Mouse (Mus musculus): ENCODE results near the gene Gpc6.

The Gpc6 gene

DNA sequence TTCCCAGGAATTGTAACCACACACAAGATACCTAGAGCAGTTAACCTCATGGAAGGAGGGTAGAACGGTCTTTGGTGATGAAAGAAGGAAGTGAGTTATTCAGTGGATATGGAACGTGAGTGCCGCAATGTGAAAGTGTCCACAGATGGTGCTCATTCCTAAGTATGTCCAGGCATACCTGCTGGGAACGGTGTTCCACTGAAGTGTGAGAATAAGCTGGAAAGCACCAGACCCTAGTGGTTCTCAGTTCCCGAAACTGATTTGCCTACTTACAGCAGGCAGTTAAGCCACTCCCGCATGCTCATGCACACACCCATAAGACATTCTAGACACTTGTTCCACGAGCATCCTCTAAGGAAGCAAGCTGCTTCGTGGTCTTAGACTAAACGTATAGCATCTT is 890.9 kb downstream of the Gpc6 start:
- DNase-seq: no peak

DNA sequence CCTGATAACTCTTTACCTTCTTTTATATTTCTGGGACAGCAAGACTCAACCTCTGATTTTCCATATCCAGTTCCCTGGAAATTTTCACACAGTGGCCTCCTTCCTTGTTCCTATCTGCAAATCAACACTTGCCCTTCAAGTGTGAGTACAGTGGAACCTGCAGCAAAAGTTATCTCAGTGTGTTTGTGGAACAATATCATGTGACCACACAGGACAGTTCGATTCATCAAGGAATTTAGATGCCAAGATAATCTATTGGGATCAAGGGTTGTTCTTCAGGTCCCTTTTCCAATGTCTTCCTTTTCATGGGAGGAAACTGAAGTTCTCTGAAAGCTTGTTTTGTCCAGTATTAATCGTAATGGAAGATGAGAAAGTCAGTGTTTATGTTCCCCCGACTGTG is 891.6 kb downstream of the Gpc6 start:
- no peak for DNase-seq

DNA sequence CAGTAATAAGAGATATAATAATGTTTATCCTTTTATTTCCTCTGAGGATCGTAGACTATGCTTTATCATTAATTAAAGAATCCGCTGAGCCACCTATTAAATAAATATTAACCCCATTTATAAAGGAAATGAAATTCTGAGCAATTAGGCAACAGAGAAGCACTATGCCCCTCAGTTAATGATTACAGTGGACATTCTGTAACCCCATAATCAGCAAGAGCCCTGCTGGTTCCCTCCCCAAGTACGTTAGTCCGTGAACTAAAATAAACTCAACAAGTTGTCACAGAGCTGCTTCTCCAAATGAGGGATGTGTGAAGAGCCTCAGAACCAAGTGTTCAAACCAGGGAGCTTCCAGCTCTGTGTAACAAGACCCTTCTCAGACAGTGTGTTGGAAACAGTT is 892.1 kb downstream of the Gpc6 start:
- peak; percentile 21 to 48 for DNase-seq

- no peak for DNase-seq
Measured at GRCm38 (mm10) chr14:117824491-117824890, 899.4 kb downstream of the Gpc6 start.

- no peak for DNase-seq
Measured at GRCm38 (mm10) chr14:117826294-117827046, 901.4 kb downstream of the Gpc6 start.

DNA sequence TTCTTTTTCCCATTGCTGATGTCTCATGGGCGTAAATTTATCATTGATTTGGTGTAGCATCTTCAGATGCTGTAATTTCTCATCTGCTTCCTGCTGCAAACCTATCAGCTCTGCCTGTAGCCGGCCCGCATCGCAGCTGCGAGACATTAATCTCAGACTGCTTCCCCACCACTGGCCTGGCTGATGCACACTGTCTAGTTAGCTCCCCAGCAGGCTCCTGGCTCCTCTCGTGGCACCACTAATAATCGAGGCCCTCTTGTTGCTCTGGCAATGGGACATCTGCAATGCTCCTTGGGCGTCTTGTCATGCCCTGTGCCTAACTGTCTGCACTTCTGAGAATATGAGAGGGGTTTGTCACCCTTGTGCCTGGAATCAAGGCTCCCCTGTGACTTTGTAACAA is 906.2 kb downstream of the Gpc6 start:
- no peak for DNase-seq

GRCm38 (mm10) chr14:117831731-117832130 is 906.6 kb downstream of the Gpc6 start:
- peak; percentile 12 to 51 for DNase-seq

DNA sequence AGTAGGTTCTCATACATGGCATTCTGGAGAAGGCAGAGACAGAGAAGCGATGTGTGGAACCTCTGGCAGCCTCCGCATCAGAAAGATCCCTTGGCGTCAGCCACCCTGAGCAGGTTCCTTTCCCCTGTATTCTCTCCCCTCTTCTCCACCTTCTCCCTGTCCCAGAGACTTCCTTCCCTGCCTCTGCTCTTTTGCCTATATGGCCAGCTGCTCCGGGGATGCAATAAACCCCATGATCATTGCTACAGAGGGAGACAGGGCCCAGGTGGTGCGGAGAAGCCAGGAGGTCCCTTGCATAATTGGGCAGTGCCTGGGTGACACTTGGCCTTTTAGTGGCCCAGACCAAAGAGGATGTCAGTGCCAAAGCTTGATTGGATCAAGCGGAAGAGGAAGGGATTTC is 910.4 kb downstream of the Gpc6 start:
- DNase-seq: no peak

- no peak for DNase-seq
Measured at GRCm38 (mm10) chr14:117837021-117837420, 911.9 kb downstream of the Gpc6 start.

GRCm38 (mm10) chr14:117837715-117838114 is 912.6 kb downstream of the Gpc6 start:
- DNase-seq: no peak

DNA sequence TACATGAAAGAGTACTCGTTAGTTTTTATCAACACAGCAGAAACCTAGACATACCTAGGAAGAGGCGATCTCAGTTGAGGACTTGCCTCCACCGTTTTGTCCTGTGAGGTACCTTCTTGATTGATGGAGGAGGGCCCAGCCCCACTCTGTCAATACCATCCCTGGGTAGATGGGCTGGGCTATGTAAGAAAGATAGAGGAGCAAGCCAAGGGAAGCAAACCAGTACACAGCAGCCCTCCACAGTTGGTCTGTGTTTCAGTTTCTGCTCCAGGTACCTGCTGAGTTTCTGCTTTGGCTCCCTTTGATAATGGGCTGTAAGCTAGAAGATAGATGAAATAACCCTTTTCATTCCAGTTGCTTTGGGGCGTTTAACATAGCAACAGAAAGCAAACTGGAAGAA is 916.1 kb downstream of the Gpc6 start:
- DNase-seq: no peak

DNA sequence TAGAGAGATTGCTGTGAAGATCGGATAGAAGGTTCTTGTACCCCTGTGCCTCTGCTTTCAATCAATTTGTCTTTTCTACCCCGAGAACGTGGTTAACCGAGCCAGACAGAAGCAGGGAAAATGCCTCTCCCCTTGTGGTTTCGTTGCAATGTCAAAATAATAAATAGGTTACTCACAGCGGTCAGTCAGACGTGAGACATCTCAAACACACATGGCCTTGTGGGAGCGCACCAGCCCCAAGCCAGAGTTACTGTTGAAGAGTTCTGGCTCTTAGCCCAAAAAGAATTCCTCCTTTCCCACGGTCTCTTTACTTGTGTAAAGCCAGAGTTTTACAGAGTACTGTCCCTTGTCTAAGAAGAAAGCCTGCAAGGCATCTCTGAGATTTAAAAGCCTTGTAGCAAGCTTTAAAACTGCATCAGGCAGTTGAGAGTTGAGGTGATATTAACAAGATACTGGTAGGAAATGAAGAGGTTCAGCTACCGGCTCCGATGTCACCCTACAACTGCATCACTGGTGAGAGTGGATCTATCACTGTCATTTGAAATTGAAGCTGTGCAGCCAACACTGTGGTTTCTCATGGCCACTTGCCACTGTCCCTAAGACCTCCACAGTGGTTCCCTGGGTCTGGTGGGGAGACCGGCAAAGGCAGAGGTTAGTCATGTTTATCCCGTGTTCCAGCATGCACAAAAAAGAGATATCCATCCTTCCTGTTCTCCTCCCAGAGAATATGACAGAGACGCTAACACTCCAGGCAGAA is 916.9 kb downstream of the Gpc6 start:
- DNase-seq: no peak

DNA sequence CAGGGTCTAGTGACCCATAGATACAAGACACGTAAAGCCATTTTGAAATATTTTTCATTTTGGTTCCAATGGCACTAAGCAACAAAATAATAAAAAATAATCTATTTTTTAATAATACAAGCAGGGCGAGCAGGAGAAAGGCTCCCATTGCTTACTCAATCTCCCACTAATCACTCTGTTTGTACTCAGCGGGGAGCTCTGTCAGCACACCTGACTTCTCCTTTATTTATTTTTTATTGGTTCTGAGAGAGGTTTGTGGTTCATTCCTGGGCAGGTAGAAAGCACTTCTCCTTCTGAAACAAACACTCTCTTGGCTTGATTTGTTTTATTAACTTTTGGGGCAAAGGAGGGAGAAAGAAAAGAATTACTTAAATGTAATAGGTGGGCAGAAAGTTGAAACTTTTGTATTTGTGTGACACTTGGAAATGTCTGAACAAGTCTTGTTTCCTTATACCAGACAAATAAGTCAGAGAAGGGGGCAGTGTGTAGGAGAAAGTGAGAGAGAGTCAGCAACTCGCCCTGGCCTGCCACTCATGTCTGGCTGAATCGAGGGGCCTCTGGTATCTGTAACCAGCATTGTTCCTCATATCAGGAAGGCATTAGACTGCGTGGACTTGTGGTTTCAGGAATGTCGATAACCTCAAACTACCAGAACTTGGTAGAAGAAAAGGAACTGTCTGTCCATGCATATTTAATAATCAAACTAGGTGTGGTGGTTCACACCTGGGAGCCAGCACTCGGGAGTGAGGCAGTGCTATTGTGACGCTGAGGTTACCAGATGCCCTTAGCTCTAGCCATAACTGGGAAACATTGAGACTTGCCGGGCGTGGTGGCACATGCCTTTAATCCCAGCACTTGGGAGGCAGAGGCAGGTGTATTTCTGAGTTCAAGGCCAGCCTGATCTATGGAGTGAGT is 924.7 kb downstream of the Gpc6 start:
- DNase-seq: no peak

DNA sequence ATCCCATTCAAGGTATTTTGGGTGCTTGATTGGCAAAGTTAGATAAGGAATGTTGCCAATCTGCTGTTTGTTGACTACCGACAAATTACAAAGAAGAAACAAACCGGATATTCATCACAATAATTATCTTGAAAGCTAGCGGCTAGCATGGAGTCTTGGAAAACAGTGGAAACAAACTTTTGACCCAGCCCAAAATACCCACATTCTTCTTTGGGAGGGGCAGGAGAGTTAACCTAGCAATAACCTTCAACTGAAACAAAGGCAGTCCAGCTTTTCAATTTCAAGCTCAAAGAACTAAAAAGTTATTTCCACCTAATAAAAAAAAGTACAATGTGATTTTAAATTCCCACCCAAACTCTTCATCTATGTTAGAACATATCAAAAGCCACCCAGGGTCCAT is 927.2 kb downstream of the Gpc6 start:
- DNase-seq: no peak

- no peak for DNase-seq
Measured at GRCm38 (mm10) chr14:117852842-117853241, 927.7 kb downstream of the Gpc6 start.

DNA sequence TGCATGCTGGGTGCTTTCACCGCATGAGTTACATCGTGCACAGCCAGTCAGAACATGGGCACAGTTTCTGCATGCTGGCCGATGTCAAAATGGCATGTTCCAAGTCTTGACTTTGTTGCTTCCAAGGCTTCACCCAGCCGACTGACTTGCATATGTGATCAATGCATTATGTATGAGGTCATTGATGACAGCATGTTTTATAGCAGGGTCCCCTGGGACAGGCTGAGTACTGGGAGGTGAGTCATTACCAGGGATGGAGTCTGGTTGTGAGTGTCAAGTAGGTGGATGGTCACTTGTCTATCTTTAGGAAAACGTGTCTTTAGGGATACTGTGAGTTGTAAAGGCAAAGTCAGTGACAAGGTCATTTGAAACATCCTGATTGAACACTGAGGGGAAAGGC is 929.4 kb downstream of the Gpc6 start:
- DNase-seq: no peak

DNA sequence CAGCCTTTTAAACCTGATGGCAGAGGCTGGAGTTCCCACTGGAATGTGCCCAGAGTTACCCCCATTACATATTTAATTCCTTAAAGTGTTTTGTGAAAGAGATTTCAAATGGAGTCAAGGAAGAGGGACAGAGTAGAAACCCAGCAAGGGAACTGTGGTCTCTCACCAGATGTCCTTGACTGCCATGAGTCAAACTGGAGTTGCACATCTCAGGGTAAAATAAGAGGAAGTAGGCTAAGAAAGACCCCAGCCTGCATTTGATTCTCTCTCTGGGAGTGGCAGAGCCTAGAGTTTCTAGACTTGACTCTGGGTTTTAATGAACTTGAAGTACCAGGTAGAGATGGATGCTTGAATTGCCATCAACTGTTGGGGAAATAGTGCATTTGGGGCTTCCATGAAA is 946.2 kb downstream of the Gpc6 start:
- no peak for DNase-seq

GRCm38 (mm10) chr14:117879313-117879712 is 954.2 kb downstream of the Gpc6 start:
- DNase-seq: peak in 1 of 2 experiments; percentile 8

DNA sequence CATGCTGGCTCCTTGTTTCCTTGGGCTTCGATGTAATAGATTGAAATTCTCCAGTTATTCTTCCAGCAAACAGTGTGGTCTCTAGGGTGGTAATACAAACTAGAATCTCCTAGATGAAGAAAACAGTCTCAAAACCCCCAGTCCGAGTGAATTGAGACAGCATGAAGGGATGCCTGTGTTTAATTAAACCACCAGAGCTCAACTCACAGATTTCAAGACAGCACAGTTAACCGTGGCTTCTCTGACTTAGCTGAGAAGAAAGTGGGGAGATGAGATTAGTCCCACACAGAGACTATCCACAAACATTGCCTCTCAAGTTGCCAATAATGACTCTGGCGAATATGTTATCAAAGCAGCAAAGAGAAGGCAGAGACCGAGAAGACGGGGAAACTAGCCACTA is 956.0 kb downstream of the Gpc6 start:
- no peak for DNase-seq

GRCm38 (mm10) chr14:117882222-117882621 is 957.1 kb downstream of the Gpc6 start:
- peak; percentile 20 to 65 for DNase-seq

- DNase-seq: no peak
Measured at GRCm38 (mm10) chr14:117889653-117890052, 964.5 kb downstream of the Gpc6 start.

- no peak for DNase-seq
Measured at GRCm38 (mm10) chr14:117891426-117891825, 966.3 kb downstream of the Gpc6 start.

- no peak for DNase-seq
Measured at GRCm38 (mm10) chr14:117892026-117892425, 966.9 kb downstream of the Gpc6 start.
